Mouse (Mus musculus): ENCODE results near the gene 6030468B19Rik.

DNA sequence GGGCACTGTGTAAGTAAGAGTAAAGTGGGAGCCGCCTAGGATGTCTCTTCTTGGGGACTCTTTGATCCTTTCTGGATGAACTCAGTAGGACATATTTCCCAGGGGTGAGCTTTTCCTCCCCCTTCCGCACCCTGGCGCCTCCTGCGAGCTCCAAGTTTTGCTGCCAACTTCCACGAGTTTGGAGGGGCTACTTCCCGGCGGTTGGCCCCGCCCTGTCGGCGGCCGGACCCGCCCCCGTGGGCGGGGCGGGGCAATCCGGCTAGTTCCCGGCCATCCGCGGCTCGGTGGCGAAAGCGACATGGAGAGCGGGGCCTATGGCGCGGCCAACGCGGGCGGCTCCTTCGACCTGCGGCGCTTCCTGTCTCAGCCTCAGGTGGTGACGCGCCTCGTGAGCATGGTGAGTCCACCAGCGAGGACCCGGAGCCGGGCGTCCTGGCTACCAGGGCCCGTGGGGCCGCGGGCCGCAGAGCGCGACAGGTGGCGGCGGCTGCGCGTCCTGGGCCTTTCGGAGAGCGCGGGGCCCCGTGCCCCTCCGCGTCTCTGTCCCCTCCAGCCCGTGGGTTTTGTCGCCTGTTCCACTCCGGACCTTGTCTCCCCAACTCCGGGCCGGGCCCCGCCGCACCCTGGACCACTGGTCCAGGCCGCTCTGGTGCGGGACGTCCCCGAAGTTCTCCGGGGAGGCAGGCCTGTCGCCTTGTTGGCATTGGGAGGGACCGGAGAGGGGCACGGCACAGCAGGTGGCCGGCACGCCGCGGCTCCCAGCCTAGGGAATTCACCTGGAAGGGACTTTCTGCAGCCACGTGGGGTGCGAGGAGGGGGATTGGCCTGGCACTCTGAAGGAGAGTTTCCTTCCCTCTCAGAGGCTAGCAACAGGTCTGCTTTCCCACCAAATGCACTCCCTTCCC lies 12.2 kb downstream of the 6030468B19Rik start, which contains the start of the genes Gm20708 and Syngr2:
- TF ChIP-seq CTCF (IDR thresholded peaks at IDR 0.05; ENCODE audit: extremely low read depth, insufficient read depth, insufficient read length, insufficient replicate concordance) (no peak), POLR2A (IDR thresholded peaks at IDR 0.05; ENCODE audit: low read depth, low read length) (peak; percentile 20)

Data from spleen, adult 2 months (tissue).